Mouse (Mus musculus) CD8-positive naive resting alpha-beta T cell, adult 2 months (primary cell): Measurements from ENCODE around the gene Mdm2.
A peak's percentile ranks its signal among the peaks of the same experiment; 100 is the strongest.
"Not testable (repeated sequence)": the region's sequence is repeated elsewhere in the genome, so short reads cannot be mapped to it uniquely, and the experiment has no call there.

Source experiments
- DNase-seq, 2 experiments: peaks; one replicate each; pipeline ENCODE4 v3.0.0; 2022; ENCODE audit warnings: low read depth in 2 of 2, low spot score in 2 of 2

Mdm2 gene

DNA sequence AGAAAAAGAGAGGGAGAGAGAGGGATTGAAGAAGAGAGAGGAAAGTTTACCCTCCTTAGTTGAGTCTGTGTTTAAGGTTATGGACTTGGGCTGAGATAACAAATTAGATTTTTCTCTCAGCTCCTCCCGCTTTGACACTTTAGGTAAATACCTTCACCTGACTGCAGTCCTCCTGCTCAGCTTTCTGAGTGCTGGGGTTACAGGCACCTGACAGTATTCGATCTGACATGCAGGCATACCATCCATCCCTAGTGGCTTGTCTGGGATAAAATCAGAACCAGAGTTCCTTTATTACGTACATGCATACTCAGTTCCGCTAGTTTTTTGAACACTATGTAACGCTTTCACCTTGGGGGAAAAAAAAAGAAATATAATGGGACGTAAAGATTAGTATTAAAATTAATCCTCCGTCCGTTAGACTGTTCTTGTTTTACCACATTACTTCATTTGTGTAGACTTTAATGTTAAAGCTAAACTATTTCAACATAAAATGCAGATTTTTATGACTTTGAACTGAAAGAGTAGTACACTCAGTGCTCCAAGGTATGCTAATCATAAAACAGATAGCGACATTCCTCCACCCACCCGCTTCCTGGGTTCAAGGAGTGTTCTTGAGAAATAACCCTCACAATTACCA lies 38.6 kb upstream of the Mdm2 start:
- no peak for DNase-seq

DNA sequence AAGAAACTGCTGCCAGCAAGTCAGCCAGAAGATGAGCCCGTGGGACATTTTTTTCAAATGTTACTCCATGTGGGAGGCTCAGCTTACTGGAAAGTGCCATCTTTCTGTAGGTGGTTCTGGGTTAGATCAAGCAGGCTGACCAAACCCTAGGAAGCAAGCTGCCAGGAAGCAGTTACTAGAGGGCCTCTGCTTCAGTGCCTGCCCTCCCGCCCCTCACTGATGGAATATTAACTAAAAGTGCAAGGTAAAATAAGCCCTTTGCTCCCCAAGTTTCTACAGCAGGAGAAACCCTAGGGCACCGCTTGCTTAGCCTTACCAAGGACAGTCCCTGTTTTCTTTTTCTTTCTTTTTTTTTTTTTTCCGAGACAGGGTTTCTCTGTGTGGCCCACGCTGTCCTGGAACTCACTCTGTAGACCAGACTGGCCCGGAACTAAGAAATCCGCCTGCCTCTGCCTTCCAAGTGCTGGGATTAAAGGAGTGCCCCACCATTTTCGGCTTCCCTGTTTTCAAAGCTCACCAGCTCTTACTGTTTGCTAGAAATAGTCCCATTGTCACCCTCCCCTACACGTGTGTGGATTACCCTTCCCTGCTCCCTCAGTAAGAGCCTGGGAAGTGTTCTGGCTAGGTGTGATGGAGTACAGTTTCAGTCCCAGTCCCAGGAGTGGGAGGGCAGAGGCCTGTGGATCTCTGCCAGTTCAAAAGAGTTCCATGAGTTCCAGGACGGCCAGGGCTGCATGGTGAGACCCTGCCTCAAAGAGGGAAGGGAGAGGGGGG lies 37.9 kb upstream of the Mdm2 start:
- no peak for DNase-seq

DNA sequence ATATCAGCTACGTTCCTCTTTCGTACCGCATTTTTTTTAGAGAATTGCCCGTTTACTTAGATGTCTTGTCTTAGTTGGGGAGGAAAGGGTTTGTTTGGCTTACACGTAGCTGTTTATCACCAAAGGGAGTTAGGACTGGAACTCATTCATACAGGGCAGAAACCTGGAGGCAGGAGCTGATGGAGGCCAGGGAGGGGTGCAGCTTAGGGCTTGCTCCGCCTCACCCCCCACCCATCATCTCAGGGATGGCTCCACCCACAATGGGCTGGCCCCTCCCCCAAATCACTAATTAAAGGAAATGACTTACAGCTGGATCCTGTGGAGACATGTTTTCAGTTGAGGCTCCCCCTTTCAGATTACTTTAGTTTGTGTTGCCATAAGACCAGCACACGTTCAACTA lies 37.2 kb upstream of the Mdm2 start:
- no peak for DNase-seq

GRCm38 (mm10) chr10:117746297-117746883 lies 35.8 kb upstream of the Mdm2 start, which contains the start of gene Slc35e3:
Gene Slc35e3, minus strand, starts transcription at chr10:117746365.
- peak; percentile 88 to 95 for DNase-seq

DNA sequence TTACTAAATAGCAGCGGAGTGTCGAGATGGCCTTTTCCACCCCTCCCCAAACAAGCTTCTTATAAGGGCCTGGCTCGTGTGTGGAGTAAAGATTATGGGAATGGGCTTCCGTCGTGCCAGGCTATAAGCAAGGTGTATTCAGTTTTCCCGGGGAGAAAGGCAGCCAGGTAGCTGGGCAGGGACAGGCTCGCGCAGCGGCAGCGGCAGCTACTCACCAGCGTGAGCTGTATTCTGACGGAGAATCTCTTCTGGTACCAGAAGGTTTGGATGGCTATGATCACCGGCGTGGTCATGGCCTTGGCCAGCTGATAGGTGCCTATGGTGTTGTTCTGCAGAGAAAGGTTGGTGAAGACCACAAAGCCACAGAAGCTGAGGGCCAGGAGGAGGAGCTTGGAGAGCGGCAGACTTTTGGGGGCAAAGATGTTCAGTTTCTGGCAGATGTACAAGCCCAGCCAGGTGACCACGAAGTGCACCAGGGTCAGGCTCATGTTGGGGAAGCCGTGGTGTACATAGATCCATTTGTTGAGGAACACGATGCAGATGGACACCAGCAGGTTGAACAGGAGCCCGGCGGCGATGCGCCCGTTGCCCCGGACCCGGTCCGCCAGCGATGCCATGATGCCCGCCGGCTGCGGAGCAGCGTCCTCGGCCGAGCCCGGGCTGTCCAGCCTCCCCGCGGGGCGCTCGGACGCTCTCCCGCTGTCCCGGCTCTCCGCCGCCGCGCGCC lies 35.2 kb upstream of the Mdm2 start:
- DNase-seq, result peak in 1 of 2 experiments; percentile 8

DNA sequence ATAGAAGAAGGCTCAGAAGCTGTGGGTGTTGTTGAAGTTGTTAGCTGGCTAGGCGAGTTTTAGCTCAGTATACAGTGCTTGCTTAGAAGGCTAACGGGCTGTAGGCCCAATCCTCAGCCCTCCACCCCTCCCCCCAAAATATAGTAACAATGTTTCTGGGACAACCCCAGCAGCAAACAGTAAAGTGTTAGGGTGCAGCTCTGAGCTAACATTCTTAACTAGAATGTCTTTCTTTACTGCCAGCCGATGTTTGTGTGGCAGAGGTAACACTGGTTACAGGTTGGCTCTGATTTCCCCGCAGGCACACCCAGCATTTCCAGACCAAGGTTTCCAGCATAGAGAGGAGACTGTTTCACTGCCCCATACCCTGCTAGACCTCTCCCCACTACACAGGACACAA lies 33.4 kb upstream of the Mdm2 start:
- DNase-seq, result no peak

DNA sequence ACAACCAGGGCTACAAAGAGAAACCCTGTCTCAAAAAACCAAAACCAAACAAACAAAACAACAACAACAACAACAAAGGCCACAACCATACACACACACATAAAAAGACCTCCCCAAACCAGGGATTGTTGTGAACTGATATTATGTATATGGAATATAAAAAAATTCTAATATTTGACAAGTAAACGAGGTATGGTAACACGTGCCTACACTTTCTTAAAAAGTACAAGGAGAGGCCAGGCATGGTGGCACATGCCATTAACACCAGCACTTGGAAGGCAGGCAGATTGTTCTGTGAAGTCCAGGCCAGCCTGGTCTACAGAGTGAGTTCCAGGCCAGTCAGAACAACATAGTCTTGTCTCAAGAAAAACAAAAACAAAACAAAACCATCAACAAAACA lies 32.6 kb upstream of the Mdm2 start:
- no peak for DNase-seq

GRCm38 (mm10) chr10:117742618-117743017 lies 32.1 kb upstream of the Mdm2 start:
- no peak for DNase-seq

DNA sequence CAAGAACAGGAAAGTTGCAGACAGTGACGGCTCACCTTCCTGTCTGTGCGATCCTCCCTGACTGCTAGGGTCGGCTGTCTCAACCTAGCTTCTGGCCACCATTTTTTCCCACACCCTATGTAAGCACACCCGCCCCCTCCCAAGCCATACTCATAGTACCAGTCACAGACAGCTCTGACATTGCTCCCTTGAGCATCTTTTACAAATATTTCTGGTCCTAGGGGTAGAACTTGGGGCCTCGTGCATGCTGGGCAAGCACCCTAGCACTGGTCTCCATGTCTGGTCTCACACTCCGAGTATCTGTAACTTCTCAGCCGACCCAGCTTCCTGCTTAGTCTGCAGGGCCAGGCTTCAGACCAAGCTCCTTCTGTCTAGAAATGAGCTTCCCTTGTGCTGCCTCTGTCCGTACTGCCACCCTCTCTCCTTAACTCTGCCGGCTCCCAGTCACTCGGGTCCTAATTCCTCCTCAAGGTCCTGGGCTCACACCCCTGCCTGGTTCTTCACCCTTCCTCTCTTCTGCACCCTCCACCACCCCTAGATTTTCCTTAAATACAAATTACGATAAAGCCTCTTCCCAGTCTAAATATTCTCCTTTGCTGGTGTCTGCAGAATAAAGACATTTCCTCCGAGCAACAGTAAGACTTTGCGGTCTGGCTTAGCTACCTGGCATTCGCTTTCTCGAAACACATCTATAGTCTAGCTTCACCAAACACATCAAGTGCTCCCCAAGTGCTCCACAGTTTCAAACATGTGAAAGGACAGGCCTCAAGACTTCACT lies 31.3 kb upstream of the Mdm2 start:
- no peak for DNase-seq

DNA sequence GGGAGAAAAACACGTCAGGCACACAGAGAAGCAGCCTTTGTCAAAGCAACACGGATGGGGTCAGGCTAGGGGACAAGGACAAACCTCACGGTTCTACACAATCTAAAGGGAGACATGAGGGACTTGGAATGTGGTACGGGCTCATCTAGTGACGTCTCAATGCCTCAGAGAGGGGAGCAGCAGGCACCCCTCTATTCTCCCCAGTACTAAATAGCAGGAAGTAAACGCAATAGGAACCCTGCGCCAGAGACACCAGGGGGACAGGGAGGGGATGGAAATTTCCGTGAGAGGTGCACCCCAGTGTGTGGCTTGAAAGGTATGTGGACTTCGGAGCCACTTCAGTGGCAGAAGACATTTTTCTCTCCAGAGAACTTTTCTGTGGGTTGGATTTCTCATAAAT lies 30.4 kb upstream of the Mdm2 start:
- DNase-seq, result no peak

GRCm38 (mm10) chr10:117740171-117740570 lies 29.6 kb upstream of the Mdm2 start:
- no peak for DNase-seq

GRCm38 (mm10) chr10:117739648-117739948 lies 29.0 kb upstream of the Mdm2 start:
- DNase-seq, result no peak

GRCm38 (mm10) chr10:117738928-117739647 lies 28.5 kb upstream of the Mdm2 start:
- DNase-seq, result no peak

- DNase-seq, result no peak
Observed at GRCm38 (mm10) chr10:117738140-117738921, 27.8 kb upstream of the Mdm2 start.

- DNase-seq, result not testable (repeated sequence)
Observed at GRCm38 (mm10) chr10:117737498-117737897, 26.9 kb upstream of the Mdm2 start.

GRCm38 (mm10) chr10:117737075-117737474 lies 26.5 kb upstream of the Mdm2 start:
- DNase-seq, result no peak

- DNase-seq, result no peak
Observed at GRCm38 (mm10) chr10:117736573-117736972, 26.0 kb upstream of the Mdm2 start.

GRCm38 (mm10) chr10:117735396-117735795 lies 24.8 kb upstream of the Mdm2 start:
- DNase-seq, result not testable (repeated sequence)

GRCm38 (mm10) chr10:117734104-117734852 lies 23.7 kb upstream of the Mdm2 start:
- not testable (repeated sequence) for DNase-seq
